Mouse (Mus musculus): ENCODE results near the gene Cd300lb.

DNA sequence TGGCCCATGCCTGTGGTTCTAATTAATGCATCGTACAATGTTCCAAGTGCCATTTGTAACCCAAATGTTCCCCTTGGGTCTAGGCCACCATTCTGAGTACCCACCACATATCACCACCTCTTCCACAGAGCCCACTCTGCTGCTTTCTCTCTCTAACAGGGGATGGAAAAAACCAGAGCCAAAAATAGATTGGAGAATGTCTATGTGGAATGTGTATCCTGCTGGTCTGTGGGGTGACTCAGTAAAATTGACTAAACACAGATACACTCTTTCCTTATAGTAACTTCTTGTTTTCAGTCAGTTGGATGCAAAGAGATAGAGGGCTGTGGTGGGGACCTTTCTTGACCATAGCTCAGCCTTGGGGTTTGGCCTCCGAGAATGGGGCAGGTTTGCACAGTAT is 4.6 kb downstream of the Cd300lb start:
- TF ChIP-seq CTCF (IDR thresholded peaks at IDR 0.05; ENCODE audit: borderline replicate concordance, extremely low read depth, insufficient read depth, insufficient read length) = no peak
- no peak for TF ChIP-seq POLR2A (IDR thresholded peaks at IDR 0.05; ENCODE audit: borderline replicate concordance, extremely low read depth, insufficient read depth, insufficient read length, poor library complexity, severe bottlenecking)
